Mouse (Mus musculus): ENCODE results near the gene Gm49325. TPM values are rescaled to one million over a fixed set of nuclear protein-coding genes. Genes with fewer than 3 reads are reported as not detected.

Gm49325 gene
- polyA plus RNA-seq, 1 experiment, result not detected

- TF ChIP-seq CTCF (IDR thresholded peaks at IDR 0.05; ENCODE audit: control insufficient read depth, insufficient read depth, low read length) (no peak), POLR2A (IDR thresholded peaks at IDR 0.05; ENCODE audit: borderline replicate concordance, control insufficient read depth, low read depth, low read length) (no peak)
- Histone ChIP-seq H3K4me3 (replicated peaks; ENCODE audit: control insufficient read depth, low read depth, low read length) (no peak overlapping the region), H3K27ac (ENCODE audit: control insufficient read depth, insufficient read depth, low read depth, low read length, poor library complexity) (no peak overlapping the region), H3K4me1 (ENCODE audit: control insufficient read depth, insufficient read depth, low read length) (peaks cover 4% of the 10 kb centered on the region)
- WGBS, result 87% methylated on average over 6 of the region's 6 CpGs
These were observed 14.5 kb upstream of the Gm49325 start for GRCm38 (mm10) chr10:77591546-77591945.

GRCm38 (mm10) chr10:77596060-77596459 lies 9.9 kb upstream of the Gm49325 start:
- 82% methylated on average over 2 of the region's 2 CpGs for WGBS

DNA sequence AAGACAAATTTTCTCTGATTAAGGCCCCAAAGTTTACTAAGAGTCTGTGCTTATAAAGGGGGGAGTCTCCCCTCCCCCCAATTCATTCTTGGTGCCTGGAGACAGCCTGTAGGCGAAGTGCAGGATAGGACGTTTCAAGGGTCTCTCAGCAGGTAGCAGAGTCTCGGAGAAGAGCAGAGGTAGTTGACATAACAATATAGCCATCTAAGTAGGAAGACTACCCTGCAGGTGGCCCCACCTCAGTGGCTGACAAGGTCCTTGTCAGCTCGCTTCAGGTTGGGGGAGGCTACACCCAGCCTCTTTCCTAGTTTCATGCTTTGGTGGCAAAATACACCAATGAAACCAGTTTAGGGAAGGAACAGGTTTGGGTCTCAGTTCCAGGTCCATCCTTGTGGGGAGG lies 3.0 kb upstream of the Gm49325 start:
- peaks cover 2% of the 10 kb centered on the region; the same call in 1 of the 2 replicates for H3K4me1 ChIP-seq (ENCODE audit: control insufficient read depth, insufficient read depth, low read length)
- no peak overlapping the region for H3K27ac ChIP-seq (ENCODE audit: control insufficient read depth, insufficient read depth, low read depth, low read length, poor library complexity)
- TF ChIP-seq POLR2A (IDR thresholded peaks at IDR 0.05; ENCODE audit: borderline replicate concordance, control insufficient read depth, low read depth, low read length) (no peak), CTCF (IDR thresholded peaks at IDR 0.05; ENCODE audit: control insufficient read depth, insufficient read depth, low read length) (no peak)
- WGBS, result 77% methylated on average over 4 of the region's 4 CpGs
- H3K4me3 ChIP-seq (replicated peaks; ENCODE audit: control insufficient read depth, low read depth, low read length), result no peak overlapping the region

More at GRCm38 (mm10) chr10:77596060-77596459, 9.9 kb upstream of the Gm49325 start:
- H3K4me3 ChIP-seq (replicated peaks; ENCODE audit: control insufficient read depth, low read depth, low read length), result no peak overlapping the region
- H3K27ac ChIP-seq (ENCODE audit: control insufficient read depth, insufficient read depth, low read depth, low read length, poor library complexity), result no peak overlapping the region
- no peaks in the 10 kb centered on the region for H3K4me1 ChIP-seq (ENCODE audit: control insufficient read depth, insufficient read depth, low read length)
- no peak for TF ChIP-seq CTCF (IDR thresholded peaks at IDR 0.05; ENCODE audit: control insufficient read depth, insufficient read depth, low read length)
- no peak for TF ChIP-seq POLR2A (IDR thresholded peaks at IDR 0.05; ENCODE audit: borderline replicate concordance, control insufficient read depth, low read depth, low read length)

- TF ChIP-seq POLR2A (IDR thresholded peaks at IDR 0.05; ENCODE audit: borderline replicate concordance, control insufficient read depth, low read depth, low read length), result no peak
- peak; percentile 33; the same call in 1 of the 2 replicates for TF ChIP-seq CTCF (IDR thresholded peaks at IDR 0.05; ENCODE audit: control insufficient read depth, insufficient read depth, low read length)
- peaks cover 2% of the 10 kb centered on the region; the same call in 1 of the 2 replicates for H3K4me1 ChIP-seq (ENCODE audit: control insufficient read depth, insufficient read depth, low read length)
- H3K4me3 ChIP-seq (replicated peaks; ENCODE audit: control insufficient read depth, low read depth, low read length), result no peak overlapping the region
These were observed 1.9 kb upstream of the Gm49325 start for GRCm38 (mm10) chr10:77604111-77604510.

GRCm38 (mm10) chr10:77604958-77605357 lies 1.0 kb upstream of the Gm49325 start:
- Histone ChIP-seq H3K27ac (ENCODE audit: control insufficient read depth, insufficient read depth, low read depth, low read length, poor library complexity) (no peak overlapping the region), H3K4me3 (replicated peaks; ENCODE audit: control insufficient read depth, low read depth, low read length) (no peak overlapping the region), H3K4me1 (ENCODE audit: control insufficient read depth, insufficient read depth, low read length) (peaks cover 2% of the 10 kb centered on the region; the same call in 1 of the 2 replicates)
- WGBS, result 55% methylated on average over 5 of the region's 5 CpGs
- TF ChIP-seq CTCF (IDR thresholded peaks at IDR 0.05; ENCODE audit: control insufficient read depth, insufficient read depth, low read length) (no peak), POLR2A (IDR thresholded peaks at IDR 0.05; ENCODE audit: borderline replicate concordance, control insufficient read depth, low read depth, low read length) (no peak)

More at GRCm38 (mm10) chr10:77604111-77604510, 1.9 kb upstream of the Gm49325 start:
- no peak overlapping the region for H3K27ac ChIP-seq (ENCODE audit: control insufficient read depth, insufficient read depth, low read depth, low read length, poor library complexity)
- 92% methylated on average over 6 of the region's 6 CpGs for WGBS

DNA sequence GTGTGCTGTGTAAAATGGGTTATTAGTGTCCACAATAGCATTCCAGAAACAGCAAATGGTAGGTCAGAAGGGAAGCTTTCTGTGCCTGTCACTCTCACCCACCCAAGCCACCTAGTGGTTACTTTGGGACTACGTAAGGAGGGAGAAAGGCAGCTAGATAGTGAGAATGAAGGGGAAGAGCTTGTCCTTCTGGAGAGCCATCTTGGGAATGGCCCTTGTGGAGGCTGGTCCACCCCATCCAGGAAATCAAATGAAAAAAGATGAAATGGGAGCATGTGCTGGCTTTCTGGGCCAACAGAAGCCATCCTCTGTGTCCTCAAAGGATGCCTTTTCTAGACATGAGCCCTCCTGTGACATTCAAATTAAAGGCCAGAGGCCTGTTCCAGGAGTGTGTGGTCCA lies 629 bp upstream of the Gm49325 start:
- peak overlapping the region; percentile 98 for H3K27ac ChIP-seq (ENCODE audit: control insufficient read depth, insufficient read depth, low read depth, low read length, poor library complexity)
- H3K4me3 ChIP-seq (replicated peaks; ENCODE audit: control insufficient read depth, low read depth, low read length), result no peak overlapping the region
- H3K4me1 ChIP-seq (ENCODE audit: control insufficient read depth, insufficient read depth, low read length), result peaks cover 2% of the 10 kb centered on the region; the same call in 1 of the 2 replicates
- TF ChIP-seq POLR2A (IDR thresholded peaks at IDR 0.05; ENCODE audit: borderline replicate concordance, control insufficient read depth, low read depth, low read length) (no peak), CTCF (IDR thresholded peaks at IDR 0.05; ENCODE audit: control insufficient read depth, insufficient read depth, low read length) (peak; percentile 55; the same call in 1 of the 2 replicates)
- 17% methylated on average over 1 of the region's 1 CpGs for WGBS

DNA sequence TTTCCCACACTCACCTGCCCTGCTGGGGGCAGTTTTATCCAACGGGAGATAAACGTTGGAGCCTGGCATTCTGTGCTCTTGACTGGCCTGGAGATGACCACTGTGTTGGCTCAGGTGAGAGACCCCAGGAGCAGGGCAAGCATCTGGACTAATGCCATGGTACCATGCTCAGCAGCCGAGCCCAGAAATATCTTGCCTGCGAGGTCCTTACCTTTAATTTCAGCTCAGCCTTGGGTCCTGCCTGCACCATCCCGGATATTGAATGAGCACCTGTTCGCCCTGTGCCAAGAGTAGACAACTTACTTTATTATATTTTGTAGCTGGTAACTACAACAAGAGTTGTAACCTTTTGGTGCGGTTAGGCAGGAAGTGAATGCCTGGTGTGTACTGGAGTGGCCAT lies 858 bp downstream of the Gm49325 start:
- WGBS, result 8% methylated on average over 7 of the region's 7 CpGs
- peaks cover 2% of the 10 kb centered on the region; the same call in 1 of the 2 replicates for H3K4me1 ChIP-seq (ENCODE audit: control insufficient read depth, insufficient read depth, low read length)
- peak overlapping the region; percentile 93 for H3K27ac ChIP-seq (ENCODE audit: control insufficient read depth, insufficient read depth, low read depth, low read length, poor library complexity)
- TF ChIP-seq POLR2A (IDR thresholded peaks at IDR 0.05; ENCODE audit: borderline replicate concordance, control insufficient read depth, low read depth, low read length) (no peak), CTCF (IDR thresholded peaks at IDR 0.05; ENCODE audit: control insufficient read depth, insufficient read depth, low read length) (no peak)
- peak overlapping the region; percentile 85 for H3K4me3 ChIP-seq (replicated peaks; ENCODE audit: control insufficient read depth, low read depth, low read length)

DNA sequence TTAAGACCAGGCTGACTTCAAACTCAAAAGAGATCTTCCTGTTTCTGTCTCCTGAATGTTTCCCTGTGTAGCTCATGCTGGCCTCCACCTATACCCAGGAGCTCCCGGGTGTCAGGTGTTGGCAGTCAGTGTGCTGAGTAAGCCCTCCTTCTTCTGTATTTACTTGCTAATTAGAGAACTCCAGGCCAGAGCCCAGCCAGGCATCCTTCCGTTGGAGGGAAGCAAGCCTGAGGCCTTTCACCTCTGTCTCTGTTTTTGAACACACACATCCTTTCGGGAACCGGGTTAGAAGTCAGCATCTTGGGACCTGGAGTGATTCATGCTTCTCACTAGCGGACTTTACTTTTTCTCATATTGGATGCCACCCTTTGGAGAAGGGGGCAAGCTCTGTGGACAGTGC lies 1.4 kb downstream of the Gm49325 start:
- Histone ChIP-seq H3K4me1 (ENCODE audit: control insufficient read depth, insufficient read depth, low read length) (peaks cover 2% of the 10 kb centered on the region; the same call in 1 of the 2 replicates), H3K4me3 (replicated peaks; ENCODE audit: control insufficient read depth, low read depth, low read length) (peak overlapping the region; percentile 10), H3K27ac (ENCODE audit: control insufficient read depth, insufficient read depth, low read depth, low read length, poor library complexity) (no peak overlapping the region; the same call in 1 of the 2 replicates)
- 23% methylated on average over 5 of the region's 5 CpGs for WGBS
- TF ChIP-seq CTCF (IDR thresholded peaks at IDR 0.05; ENCODE audit: control insufficient read depth, insufficient read depth, low read length) (no peak), POLR2A (IDR thresholded peaks at IDR 0.05; ENCODE audit: borderline replicate concordance, control insufficient read depth, low read depth, low read length) (no peak)

- peaks cover 2% of the 10 kb centered on the region; the same call in 1 of the 2 replicates for H3K4me1 ChIP-seq (ENCODE audit: control insufficient read depth, insufficient read depth, low read length)
- no peak overlapping the region for H3K4me3 ChIP-seq (replicated peaks; ENCODE audit: control insufficient read depth, low read depth, low read length)
- no peak for TF ChIP-seq POLR2A (IDR thresholded peaks at IDR 0.05; ENCODE audit: borderline replicate concordance, control insufficient read depth, low read depth, low read length)
- TF ChIP-seq CTCF (IDR thresholded peaks at IDR 0.05; ENCODE audit: control insufficient read depth, insufficient read depth, low read length), result no peak
- WGBS, result 91% methylated on average over 8 of the region's 8 CpGs
- H3K27ac ChIP-seq (ENCODE audit: control insufficient read depth, insufficient read depth, low read depth, low read length, poor library complexity), result no peak overlapping the region
These were observed 2.6 kb downstream of the Gm49325 start for GRCm38 (mm10) chr10:77608589-77608988.

Data from bone marrow, adult 2 months (tissue).